Mouse (Mus musculus) C2C12 (cell line): Measurements from ENCODE around the gene Kmt2d. TPM values are rescaled to one million over a fixed set of nuclear protein-coding genes. Genes with fewer than 3 reads are reported as not detected.

Experiments used
- H3K27me3 ChIP-seq: one replicate; pipeline ENCODE4 v1.6.1; 2011; ENCODE audit not compliant: control insufficient read depth, insufficient read depth, insufficient read length
- H3K36me3 ChIP-seq: one replicate; pipeline ENCODE4 v1.6.1; 2011; ENCODE audit not compliant: control insufficient read depth, insufficient read depth
- H3K4me3 ChIP-seq: one replicate; pipeline ENCODE4 v1.5.1; 2011; ENCODE audit warnings: mild to moderate bottlenecking, control low read depth; ENCODE audit not compliant: poor library complexity, insufficient read depth, severe bottlenecking
- H3K79me2 ChIP-seq: one replicate; pipeline ENCODE4 v1.6.1; 2011; ENCODE audit not compliant: control insufficient read depth, insufficient read depth
- H3K79me3 ChIP-seq: one replicate; pipeline ENCODE4 v1.6.1; 2011; ENCODE audit warnings: low read depth, control low read depth
- H3ac ChIP-seq: one replicate; pipeline ENCODE3; 2011; ENCODE audit warnings: low read depth; ENCODE audit not compliant: control insufficient read depth, insufficient read length
- CEBPB ChIP-seq: IDR thresholded peaks from one replicate; pipeline ENCODE4 v1.6.1; 2011; ENCODE audit warnings: low read depth, mild to moderate bottlenecking, control low read depth, moderate library complexity
- CTCF ChIP-seq: IDR thresholded peaks from one replicate; pipeline ENCODE4 v1.5.1; 2011; ENCODE audit not compliant: control insufficient read depth, insufficient read depth, insufficient read length
- FOSL1 ChIP-seq: IDR thresholded peaks from one replicate; pipeline ENCODE4 v1.8.0; 2011; ENCODE audit warnings: mild to moderate bottlenecking, low read length; ENCODE audit not compliant: poor library complexity, insufficient read depth, severe bottlenecking
- MAX ChIP-seq: IDR thresholded peaks from one replicate; pipeline ENCODE4 v1.6.1; 2011; ENCODE audit warnings: mild to moderate bottlenecking, control low read depth
- MYOD1 ChIP-seq: IDR thresholded peaks from one replicate; pipeline ENCODE4 v1.6.1; 2011; ENCODE audit warnings: low read depth; ENCODE audit not compliant: control insufficient read depth, insufficient read length
- MYOG ChIP-seq: IDR thresholded peaks from one replicate; pipeline ENCODE4 v1.6.1; 2011; ENCODE audit not compliant: control insufficient read depth, insufficient read length; ENCODE audit errors: extremely low read depth
- USF1 ChIP-seq: IDR thresholded peaks from one replicate; pipeline ENCODE4 v1.6.1; 2011; ENCODE audit warnings: low read depth, mild to moderate bottlenecking, control low read depth, moderate library complexity
- polyA plus RNA-seq: library from polyadenylated mRNA; unstranded; fragments of >200 nt; fragmentation: generic; extraction: Trizol; gene quantifications from one replicate; pipeline ENCODE4 v1.2.1, GENCODE M21; 2012; ENCODE audit warnings: missing spikeins

Gene Kmt2d
- polyA plus RNA-seq, 1 experiment: 23.8 TPM

GRCm38 (mm10) chr15:98802926-98803325 is 68.1 kb downstream of the Kmt2d start:
- Histone ChIP-seq H3K27me3 (peaks cover 9% of the 10 kb centered on the region), H3ac (no peak overlapping the region)

GRCm38 (mm10) chr15:98799396-98799795 is 71.6 kb downstream of the Kmt2d start:
- no peaks in the 10 kb centered on the region for H3K79me3 ChIP-seq
- no peak overlapping the region for H3ac ChIP-seq
- TF ChIP-seq CTCF: peak; percentile 76
- TF ChIP-seq USF1: no peak
- H3K4me3 ChIP-seq: no peak overlapping the region
- no peaks in the 10 kb centered on the region for H3K79me2 ChIP-seq
- H3K36me3 ChIP-seq: no peaks in the 10 kb centered on the region
- H3K27me3 ChIP-seq: peaks cover 28% of the 10 kb centered on the region

More at GRCm38 (mm10) chr15:98802926-98803325, 68.1 kb downstream of the Kmt2d start:
- H3K36me3 ChIP-seq: no peaks in the 10 kb centered on the region
- H3K79me3 ChIP-seq: no peaks in the 10 kb centered on the region
- H3K4me3 ChIP-seq: no peak overlapping the region
- TF ChIP-seq CTCF (no peak), USF1 (no peak), MAX (no peak)
- no peaks in the 10 kb centered on the region for H3K79me2 ChIP-seq

DNA sequence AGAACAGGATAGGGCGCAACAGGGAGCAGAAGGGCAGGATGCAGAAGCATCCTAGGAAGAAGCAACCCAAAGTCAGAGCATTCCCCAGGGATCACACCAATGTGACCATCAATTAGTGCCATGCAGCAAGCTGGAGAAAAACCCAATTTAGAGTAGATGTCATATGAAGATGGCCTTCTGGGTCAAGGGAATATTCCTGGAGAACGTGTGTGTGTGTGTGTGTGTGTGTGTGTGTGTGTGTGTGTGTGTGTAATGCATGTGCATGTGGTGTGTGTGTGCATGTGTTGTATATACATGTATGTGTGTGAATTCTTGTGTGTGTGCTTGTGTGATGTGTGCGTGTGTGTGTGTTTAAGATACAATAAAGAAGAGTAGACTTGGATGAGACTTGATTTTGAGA is 72.1 kb downstream of the Kmt2d start:
- Histone ChIP-seq H3K4me3 (no peak overlapping the region), H3ac (no peak overlapping the region), H3K36me3 (no peaks in the 10 kb centered on the region), H3K79me3 (no peaks in the 10 kb centered on the region), H3K27me3 (peaks cover 28% of the 10 kb centered on the region), H3K79me2 (no peaks in the 10 kb centered on the region)
- TF ChIP-seq USF1: no peak
- TF ChIP-seq CTCF: no peak
- no peak for TF ChIP-seq CEBPB
- no peak for TF ChIP-seq MYOD1
- TF ChIP-seq MAX: no peak
- no peak for TF ChIP-seq MYOG
- no peak for TF ChIP-seq FOSL1

DNA sequence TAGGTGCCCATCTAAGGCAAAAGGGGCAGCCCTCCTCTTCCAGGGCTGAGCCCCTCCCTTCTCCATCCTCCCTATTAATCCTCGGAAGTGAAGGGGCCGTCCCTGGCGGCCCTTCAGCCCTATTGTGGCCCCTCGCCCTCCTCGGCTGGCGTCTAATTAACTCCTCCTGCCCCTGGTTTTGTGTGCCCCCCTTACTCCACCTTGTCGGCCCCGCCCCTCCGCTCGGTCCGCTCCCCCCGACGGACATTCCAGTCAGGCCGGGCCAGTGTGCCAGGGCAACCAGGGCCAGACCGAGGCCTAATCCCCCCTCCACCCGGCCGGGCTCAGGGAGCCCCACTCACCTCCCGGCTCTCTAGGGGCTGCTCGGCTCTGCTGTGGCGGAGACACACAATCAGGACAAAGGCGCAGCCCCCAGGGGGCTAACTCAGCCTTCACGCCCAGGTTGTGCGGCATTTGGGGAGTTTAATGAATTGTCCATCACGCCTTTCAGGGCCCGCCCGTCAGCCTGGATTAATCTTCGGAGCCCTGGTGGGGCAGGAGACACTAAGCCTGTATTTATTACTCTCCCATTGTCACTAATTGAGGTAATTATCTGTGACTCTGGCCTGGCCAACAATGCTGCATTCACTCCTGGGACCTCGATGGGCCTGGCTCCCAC is 73.0 kb downstream of the Kmt2d start:
- Histone ChIP-seq H3K79me3 (no peaks in the 10 kb centered on the region), H3ac (no peak overlapping the region), H3K4me3 (no peak overlapping the region), H3K27me3 (peaks cover 33% of the 10 kb centered on the region), H3K79me2 (no peaks in the 10 kb centered on the region), H3K36me3 (no peaks in the 10 kb centered on the region)
- TF ChIP-seq USF1: no peak

GRCm38 (mm10) chr15:98796803-98797595 is 74.0 kb downstream of the Kmt2d start:
- Histone ChIP-seq H3K4me3 (no peak overlapping the region), H3K79me3 (no peaks in the 10 kb centered on the region), H3K79me2 (no peaks in the 10 kb centered on the region), H3K27me3 (peaks cover 42% of the 10 kb centered on the region), H3K36me3 (no peaks in the 10 kb centered on the region), H3ac (no peak overlapping the region)
- TF ChIP-seq USF1: no peak
- no peak for TF ChIP-seq MYOD1
- TF ChIP-seq MAX: no peak
- TF ChIP-seq FOSL1: no peak
- TF ChIP-seq CTCF: no peak
- no peak for TF ChIP-seq MYOG
- TF ChIP-seq CEBPB: no peak

DNA sequence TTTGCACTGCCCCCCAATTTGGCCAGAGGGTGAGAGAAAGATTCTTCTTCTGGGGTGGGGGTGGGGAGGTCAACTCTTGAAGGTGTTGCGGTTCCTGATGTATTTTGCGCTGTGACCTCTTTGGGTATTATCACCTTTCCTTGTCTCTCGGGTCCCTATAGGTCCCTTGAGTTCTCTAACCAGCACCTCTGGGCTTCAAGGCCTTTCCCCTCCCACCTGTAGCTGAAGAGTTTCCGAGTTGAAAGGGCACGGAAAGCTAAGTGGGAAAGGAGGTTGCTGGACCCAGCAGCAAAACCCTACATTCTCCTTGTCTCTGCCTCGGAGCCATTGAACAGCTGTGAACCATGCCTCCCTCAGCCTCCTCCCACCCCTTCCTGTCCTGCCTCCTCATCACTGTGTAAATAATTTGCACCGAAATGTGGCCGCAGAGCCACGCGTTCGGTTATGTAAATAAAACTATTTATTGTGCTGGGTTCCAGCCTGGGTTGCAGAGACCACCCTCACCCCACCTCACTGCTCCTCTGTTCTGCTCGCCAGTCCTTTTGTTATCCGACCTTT is 77.8 kb downstream of the Kmt2d start:
- TF ChIP-seq CEBPB (no peak), MYOD1 (no peak), CTCF (no peak), FOSL1 (no peak), MYOG (no peak), USF1 (no peak), MAX (no peak)
- no peaks in the 10 kb centered on the region for H3K79me2 ChIP-seq
- no peak overlapping the region for H3K4me3 ChIP-seq
- H3K27me3 ChIP-seq: peaks cover 64% of the 10 kb centered on the region
- no peaks in the 10 kb centered on the region for H3K36me3 ChIP-seq
- H3K79me3 ChIP-seq: no peaks in the 10 kb centered on the region
- no peak overlapping the region for H3ac ChIP-seq
